Mouse (Mus musculus) Muller cell, postnatal 12 days (primary cell): ENCODE results near the gene Aars.
"Not testable (repeated sequence)": the region's sequence is repeated elsewhere in the genome, so short reads cannot be mapped to it uniquely, and the experiment has no call there.

Source experiments
- DNase-seq: peaks from one replicate; pipeline ENCODE4 v3.0.0-alpha.2; 2015; ENCODE audit errors: inconsistent ontology term

The Aars gene

DNA sequence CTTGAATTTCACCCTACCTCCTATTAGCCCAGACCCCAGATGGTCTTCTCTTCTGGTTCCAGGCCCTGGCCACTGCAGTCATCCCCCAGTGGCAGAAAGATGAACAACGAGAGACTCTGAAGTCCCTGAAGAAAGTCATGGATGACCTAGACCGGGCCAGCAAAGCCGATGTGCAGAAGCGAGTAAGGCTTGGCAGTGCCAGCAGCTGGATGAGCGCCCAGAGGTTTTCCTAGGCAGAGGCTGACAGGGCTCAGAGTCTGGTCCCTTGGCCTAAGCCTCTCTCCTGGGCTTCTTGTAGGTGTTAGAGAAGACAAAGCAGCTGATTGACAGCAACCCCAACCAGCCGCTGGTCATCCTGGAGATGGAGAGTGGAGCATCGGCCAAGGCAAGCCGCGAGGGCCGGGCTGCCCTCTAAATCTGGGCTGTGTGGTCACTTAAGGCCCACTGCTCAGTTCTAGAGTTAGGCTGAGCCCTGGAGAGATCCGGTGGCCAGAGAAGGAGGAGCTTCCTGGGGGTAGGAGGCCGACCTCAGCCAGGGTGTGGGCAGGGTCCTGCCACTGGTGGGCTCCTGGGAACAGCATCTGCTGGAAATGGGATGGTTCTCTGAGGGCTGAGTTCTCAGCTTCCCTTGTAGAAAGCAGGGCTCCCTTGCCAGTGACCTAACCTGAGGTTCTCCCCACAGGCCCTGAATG lies 21.0 kb downstream of the Aars start:
- DNase-seq, result no peak

GRCm38 (mm10) chr8:111055031-111055634 lies 22.2 kb downstream of the Aars start:
- DNase-seq, result no peak

DNA sequence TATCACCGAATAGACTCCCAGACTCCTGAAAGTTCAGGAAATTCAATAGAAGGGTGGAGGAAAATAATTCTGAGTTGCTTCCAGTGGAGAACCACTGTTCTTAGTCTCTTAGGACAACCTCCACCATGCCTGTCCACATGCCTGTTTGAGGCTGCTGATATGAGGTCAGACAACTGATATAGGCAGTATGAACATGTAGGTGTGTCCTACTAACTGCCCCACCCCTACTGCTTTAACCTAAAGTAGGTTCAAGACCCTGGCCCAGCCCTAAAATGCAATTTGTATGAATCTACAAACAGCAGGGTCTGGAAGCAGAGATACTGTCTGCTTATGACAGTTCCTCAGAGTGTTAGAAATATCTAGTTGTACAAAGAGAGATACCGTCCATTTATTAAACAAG lies 22.7 kb downstream of the Aars start:
- no peak for DNase-seq

- DNase-seq, result peak; percentile 93
Measured at GRCm38 (mm10) chr8:111056158-111056663, 23.3 kb downstream of the Aars start, which contains the start of gene Exosc6. Gene Exosc6 (plus strand): TSS chr8:111056339.

DNA sequence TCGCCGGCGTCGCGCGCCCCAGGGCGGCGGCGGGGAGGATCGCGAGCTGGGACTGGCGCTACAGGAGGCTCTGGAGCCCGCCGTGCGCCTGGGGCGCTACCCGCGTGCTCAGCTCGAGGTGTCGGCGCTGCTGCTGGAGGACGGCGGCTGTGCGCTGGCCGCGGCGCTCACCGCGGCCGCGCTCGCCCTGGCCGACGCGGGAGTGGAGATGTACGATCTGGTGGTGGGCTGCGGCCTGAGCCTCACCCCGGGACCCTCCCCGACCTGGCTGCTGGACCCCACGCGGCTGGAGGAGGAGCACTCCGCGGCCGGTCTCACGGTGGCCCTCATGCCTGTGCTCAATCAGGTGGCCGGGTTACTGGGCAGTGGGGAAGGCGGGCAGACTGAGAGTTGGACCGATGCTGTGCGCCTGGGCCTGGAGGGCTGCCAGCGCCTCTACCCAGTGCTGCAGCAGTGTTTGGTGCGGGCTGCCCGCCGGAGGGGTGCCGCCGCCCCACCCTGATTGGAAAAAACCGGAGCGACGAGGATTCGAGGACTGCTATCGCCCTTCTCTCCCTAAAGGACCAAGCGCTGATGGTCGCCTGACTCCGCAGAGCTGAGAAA lies 23.8 kb downstream of the Aars start:
- DNase-seq, result peak; percentile 70

- peak; percentile 85 for DNase-seq
Measured at GRCm38 (mm10) chr8:111058946-111059572, 26.1 kb downstream of the Aars start.

DNA sequence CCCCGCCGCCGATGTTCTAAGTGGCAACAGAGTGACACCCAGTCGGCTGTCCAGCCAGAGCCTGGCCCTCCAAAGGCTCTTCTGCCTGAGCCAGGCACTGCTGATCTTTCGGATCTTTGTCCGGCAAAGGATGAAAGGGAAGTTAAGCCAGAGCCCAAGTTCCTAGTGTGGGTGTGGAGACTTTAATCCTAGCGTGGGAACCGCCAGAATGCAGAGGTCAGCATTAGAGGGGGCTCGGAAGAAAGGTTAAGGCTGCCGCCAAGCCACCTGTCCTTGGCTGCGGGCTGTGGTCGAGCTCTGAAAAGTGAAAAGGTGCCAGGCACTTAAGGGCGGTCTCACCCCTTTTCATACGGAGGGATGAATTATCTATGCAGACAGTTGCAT lies 28.7 kb downstream of the Aars start:
- DNase-seq, result peak; percentile 45

GRCm38 (mm10) chr8:111062072-111062757 lies 29.3 kb downstream of the Aars start:
- DNase-seq, result peak; percentile 90

GRCm38 (mm10) chr8:111062893-111063292 lies 29.9 kb downstream of the Aars start:
- no peak for DNase-seq

- no peak for DNase-seq
Measured at GRCm38 (mm10) chr8:111066308-111066707, 33.4 kb downstream of the Aars start.

DNA sequence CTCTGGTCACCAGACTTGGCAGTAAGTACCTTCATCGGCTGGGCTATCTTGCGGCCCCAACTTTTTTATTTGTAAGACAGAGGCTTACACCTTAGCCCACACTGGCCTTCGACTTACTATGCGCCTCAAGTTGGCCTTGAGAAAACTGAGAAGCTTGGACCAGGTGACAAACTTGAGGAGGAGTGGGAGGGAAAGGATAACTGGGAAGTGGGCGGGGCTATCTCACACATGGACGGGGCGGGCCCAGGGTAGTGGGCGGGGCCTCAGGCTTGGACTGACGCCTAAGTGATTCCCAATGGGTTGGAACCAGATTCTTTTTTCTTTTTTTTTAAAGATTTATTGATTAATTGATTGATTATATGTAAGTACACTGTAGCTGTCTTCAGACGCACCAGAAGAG lies 34.5 kb downstream of the Aars start:
- no peak for DNase-seq

DNA sequence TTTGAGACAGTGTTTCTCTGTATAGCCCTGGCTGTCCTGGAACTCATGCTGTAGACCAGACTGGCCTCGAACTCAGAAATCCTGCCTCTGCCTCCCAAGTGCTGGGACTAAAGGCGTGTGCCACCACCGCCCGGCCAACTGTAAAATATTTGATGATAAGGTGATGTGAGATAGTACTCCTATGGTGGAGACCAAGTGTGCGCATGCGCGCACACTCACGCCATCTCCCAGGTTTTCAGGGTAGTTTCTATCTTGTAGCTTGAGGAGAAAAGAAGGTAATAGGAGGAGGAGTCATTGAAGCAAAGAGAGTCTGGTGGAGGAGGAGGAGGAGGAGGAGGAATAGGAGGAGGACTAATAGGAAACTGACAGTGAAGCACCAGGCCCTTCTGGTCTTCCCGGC lies 35.7 kb downstream of the Aars start:
- not testable (repeated sequence) for DNase-seq

DNA sequence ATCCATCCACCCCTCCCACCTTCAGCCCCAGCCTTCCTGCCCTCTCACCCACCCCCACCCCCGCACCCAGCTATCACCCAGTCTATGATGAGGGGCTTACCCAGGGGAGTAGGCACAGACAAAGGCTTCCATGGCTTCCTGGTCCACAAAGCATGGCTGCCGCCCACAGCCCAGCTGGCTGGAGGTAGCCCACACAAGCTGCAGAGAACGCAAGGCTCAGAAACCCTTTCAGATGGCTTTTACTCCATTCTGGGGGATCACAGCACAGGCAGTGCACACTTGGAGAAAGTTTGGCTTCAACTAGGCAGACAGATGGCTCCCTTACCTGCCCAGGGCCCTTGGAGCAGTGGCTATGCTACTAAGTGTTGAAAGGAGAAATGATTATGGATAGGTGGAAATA lies 43.0 kb downstream of the Aars start:
- DNase-seq, result no peak

DNA sequence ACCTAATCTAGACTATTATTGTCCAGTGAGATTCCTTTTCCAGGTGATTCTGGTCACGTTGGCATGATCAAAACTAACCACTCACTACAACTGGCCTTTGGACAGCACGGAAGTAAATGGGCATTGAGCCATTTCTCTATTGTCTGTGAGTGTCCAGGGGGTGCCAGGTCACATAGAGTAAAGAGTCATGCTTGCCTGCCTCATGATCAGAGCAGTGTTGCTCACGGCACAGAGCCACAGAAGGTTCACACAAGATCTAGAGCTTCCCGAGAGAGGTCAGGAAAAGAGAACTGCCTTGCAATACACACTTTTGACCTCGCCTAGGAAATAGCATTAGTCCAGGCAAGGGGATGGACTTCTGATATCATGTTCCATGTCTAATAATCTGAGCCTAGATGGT lies 46.5 kb downstream of the Aars start:
- DNase-seq, result no peak

GRCm38 (mm10) chr8:111079861-111080271 lies 46.9 kb downstream of the Aars start:
- no peak for DNase-seq

DNA sequence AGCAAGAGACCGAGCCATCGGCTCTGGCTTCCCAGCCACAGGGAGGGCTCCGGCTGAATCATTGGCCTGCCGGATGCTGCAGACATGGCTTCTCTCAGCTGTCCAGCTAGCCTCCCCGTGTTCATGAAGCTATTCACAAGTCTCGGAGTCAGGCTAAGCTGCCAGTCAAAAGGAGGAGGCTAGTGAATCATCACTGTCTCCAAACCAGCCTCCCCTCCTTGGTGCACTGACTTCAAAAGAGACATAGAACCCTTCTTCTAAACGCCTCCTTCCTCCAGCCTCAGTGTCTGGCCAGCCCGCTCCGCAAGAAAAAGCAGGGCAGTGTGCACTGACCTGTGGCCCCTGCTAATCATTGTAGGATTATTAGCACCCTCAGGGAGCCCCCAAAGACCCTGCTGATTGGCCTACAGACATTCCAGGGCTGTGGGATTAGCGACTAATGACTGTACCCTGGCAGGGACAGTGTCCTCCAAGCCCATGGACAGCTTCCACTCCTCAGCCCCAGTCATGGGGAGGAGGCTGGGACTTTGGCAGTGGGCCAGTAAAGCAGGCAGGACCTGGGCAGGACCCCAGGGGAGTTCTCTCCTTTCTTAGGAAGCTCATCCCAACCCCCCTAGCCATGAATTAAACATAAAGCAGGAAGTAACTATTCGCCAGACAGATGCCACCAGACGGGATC lies 48.8 kb downstream of the Aars start:
- DNase-seq, result peak; percentile 56

DNA sequence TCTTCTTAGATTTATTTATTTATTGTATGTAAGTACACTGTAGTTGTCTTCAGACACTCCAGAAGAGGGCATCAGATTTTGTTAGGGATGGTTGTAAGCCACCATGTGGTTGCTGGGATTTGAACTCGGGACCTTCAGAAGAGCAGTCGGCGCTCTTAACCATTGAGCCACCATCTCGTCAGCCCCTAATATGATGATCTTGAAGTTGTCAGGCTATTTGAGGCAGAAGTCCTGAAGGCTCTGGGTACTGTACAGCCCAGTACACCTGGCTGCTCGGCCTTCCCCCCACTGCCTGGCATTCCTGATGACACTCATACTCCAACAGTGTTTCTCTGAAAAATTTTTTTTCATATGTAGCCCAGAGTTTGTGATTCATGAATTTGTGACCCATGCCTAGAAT lies 51.0 kb downstream of the Aars start:
- DNase-seq, result not testable (repeated sequence)

DNA sequence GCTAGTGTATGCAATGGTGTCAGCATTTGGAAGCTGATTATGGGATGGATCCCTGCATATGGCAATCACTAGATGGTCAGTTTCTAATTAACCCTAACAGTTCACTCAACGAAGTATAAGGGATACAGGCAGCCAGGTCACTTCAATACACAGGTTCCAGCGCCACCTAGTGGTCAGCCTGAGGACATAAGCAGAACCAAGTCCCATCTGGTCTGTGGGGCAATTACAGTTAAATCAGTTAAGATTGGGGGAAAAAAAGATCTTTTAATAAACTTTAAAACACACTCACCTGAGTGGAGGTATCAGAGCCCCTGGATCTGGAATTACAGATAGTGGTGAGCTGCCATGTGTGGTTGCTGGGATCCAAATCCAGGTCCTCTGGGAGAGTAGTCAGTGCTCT lies 57.2 kb downstream of the Aars start:
- peak; percentile 37 for DNase-seq

DNA sequence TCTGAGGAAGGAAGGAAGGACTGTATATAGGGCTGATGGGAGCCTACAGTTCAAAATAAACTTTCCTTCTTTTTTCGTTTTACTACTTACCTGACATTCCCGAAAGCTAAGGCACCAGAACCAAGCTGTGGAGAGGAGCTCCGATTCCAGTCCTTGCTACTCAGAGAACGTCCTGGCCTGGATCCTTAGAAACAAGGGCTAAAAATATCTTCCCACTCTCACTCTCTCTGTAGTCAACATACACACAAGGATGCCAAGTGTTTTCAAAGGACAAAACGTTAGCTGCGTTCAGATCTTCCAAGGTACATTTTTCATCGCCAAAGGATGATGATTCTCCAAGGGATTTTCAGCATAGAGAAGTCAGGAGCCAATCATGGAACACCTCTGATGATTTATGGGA lies 58.8 kb downstream of the Aars start:
- DNase-seq, result no peak

DNA sequence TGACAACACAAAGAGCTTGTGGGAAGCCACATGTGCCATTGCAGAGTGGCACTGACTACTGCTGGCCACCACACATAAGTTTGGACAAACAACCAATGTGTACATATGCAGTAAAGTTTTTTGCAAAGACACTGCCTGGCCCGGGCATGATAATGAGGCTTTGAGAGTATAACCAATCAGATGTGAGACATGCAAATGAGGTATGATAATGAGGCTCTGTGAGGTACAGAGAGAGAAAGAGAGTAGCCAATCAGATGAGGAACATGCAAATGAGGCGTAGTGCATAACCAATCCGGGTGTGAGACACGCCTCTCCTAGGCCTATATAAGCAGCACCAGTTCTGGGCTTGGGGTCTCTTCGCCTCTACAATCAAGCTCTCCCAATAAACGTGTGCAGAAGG lies 59.4 kb downstream of the Aars start, which contains the start of gene Clec18a:
Gene Clec18a (minus strand): TSS at position 101 of the 400 bp plus-strand sequence.
- not testable (repeated sequence) for DNase-seq
